Mouse (Mus musculus): ENCODE data around the gene Rnf149. TPM values are rescaled to one million over a fixed set of nuclear protein-coding genes. Genes with fewer than 3 reads are reported as not detected.

Rnf149 gene
- 21.0 and 22.0 TPM in 2 replicates for polyA plus RNA-seq (2016; fragmentation: Nextera tagmentation; extraction: Ambion mirVana)

DNA sequence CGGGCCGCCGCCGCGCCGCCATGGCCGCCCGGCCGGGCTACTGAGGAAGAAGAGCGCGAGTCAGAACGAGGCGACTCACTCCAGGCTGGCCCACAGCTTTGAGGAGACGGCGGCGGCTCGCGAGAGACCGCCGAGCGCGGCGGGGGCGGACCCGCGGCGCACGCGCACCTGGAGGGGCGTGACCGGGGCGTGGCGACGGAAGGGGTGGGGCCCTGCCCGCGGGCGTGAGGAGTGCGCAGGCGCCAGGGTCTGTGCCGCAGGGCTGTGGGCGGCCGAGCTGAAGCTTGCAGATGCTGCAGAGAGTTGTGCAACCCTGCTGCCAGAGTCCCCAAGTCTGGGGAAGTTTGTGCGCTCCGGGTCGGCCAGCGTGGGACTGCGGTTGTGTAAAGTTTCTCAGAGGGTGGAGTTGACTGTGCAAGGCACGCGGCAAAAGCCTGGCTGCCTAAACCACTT is at the start of gene Rnf149:
Gene Rnf149 (minus strand): TSS at position 153 of the 453 bp plus-strand sequence.
- no peaks in the 10 kb centered on the region for H3K27me3 ChIP-seq (replicated peaks)
- peak within 1 kb of the TSS; percentile 75 for H3K4me2 ChIP-seq
- H3K27ac ChIP-seq (ENCODE audit: poor library complexity, severe bottlenecking) = peak within 1 kb of the TSS; percentile 96
- peak within 1 kb of the TSS; percentile 89 for H3K9ac ChIP-seq
- no peaks in the 10 kb centered on the region for H3K36me3 ChIP-seq
- WGBS = under 1% methylated on average over 49 of the region's 49 CpGs
- H3K4me3 ChIP-seq = peak within 1 kb of the TSS; percentile 88
- H3K9me3 ChIP-seq (replicated peaks) = no peaks in the 10 kb centered on the region
- peaks cover 17% of the 10 kb centered on the region for H3K4me1 ChIP-seq (replicated peaks)
- ATAC-seq (ENCODE audit: insufficient number of reproducible peaks, low FRiP score) = peak; percentile 97

DNA sequence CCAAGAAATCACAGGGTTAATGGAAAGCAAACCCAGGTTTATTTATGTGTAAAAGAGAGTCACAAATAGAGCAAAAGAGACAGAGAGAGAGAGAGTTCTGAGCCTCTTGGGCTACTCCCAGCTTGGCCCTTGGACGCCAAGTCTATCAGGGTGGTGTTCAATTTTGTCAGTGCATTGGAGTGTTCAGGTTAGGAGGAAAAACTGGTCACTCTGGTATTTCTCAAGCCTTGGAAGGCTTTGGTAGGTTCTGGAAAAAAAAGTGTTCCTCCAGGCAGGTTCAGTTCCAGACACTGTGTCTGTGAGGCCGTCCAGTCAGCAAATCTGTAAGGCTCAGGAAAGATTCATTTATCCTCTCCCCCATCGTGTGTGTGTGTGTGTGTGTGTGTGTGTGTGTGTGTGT is 48.3 kb upstream of the Rnf149 start:
- no peak overlapping the region for H3K4me2 ChIP-seq
- no peak for ATAC-seq (ENCODE audit: insufficient number of reproducible peaks, low FRiP score)
- H3K36me3 ChIP-seq = no peaks in the 10 kb centered on the region
- H3K9ac ChIP-seq = no peak overlapping the region
- peaks cover 2% of the 10 kb centered on the region; the same call in 1 of the 2 replicates for H3K27me3 ChIP-seq (replicated peaks)
- H3K9me3 ChIP-seq (replicated peaks) = no peaks in the 10 kb centered on the region
- no peak overlapping the region for H3K4me3 ChIP-seq
- WGBS = 63% methylated on average over 3 of the region's 3 CpGs
- no peak overlapping the region for H3K27ac ChIP-seq (ENCODE audit: poor library complexity, severe bottlenecking)
- H3K4me1 ChIP-seq (replicated peaks) = no peaks in the 10 kb centered on the region

GRCm38 (mm10) chr1:39623729-39624128 is 46.5 kb upstream of the Rnf149 start:
- H3K9me3 ChIP-seq (replicated peaks) = no peaks in the 10 kb centered on the region
- H3K4me1 ChIP-seq (replicated peaks) = no peaks in the 10 kb centered on the region
- H3K9ac ChIP-seq = no peak overlapping the region
- WGBS = 48% methylated on average over 1 of the region's 1 CpGs
- no peak overlapping the region for H3K27ac ChIP-seq (ENCODE audit: poor library complexity, severe bottlenecking)
- ATAC-seq (ENCODE audit: insufficient number of reproducible peaks, low FRiP score) = no peak
- 0 out of 2 replicates have a peak, but pooled peaks cover 2% of the 10 kb centered on the region for H3K27me3 ChIP-seq (replicated peaks)
- no peak overlapping the region for H3K4me3 ChIP-seq
- no peaks in the 10 kb centered on the region for H3K36me3 ChIP-seq
- H3K4me2 ChIP-seq = no peak overlapping the region

- H3K9ac ChIP-seq = no peak overlapping the region
- H3K27me3 ChIP-seq (replicated peaks) = 0 out of 2 replicates have a peak, but pooled peaks cover 2% of the 10 kb centered on the region
- no peak overlapping the region for H3K4me2 ChIP-seq
- no peaks in the 10 kb centered on the region for H3K9me3 ChIP-seq (replicated peaks)
- H3K36me3 ChIP-seq = no peaks in the 10 kb centered on the region
- H3K27ac ChIP-seq (ENCODE audit: poor library complexity, severe bottlenecking) = no peak overlapping the region
- no peaks in the 10 kb centered on the region for H3K4me1 ChIP-seq (replicated peaks)
- H3K4me3 ChIP-seq = no peak overlapping the region
- WGBS = 83% methylated on average over 5 of the region's 5 CpGs
- no peak for ATAC-seq (ENCODE audit: insufficient number of reproducible peaks, low FRiP score)
Measured at GRCm38 (mm10) chr1:39623106-39623505, 45.9 kb upstream of the Rnf149 start.

- Histone ChIP-seq H3K9me3 (replicated peaks) (no peaks in the 10 kb centered on the region), H3K27me3 (replicated peaks) (no peaks in the 10 kb centered on the region), H3K36me3 (no peaks in the 10 kb centered on the region), H3K4me3 (no peak overlapping the region), H3K27ac (ENCODE audit: poor library complexity, severe bottlenecking) (no peak overlapping the region), H3K9ac (no peak overlapping the region), H3K4me1 (replicated peaks) (peaks cover 5% of the 10 kb centered on the region), H3K4me2 (no peak overlapping the region)
- ATAC-seq (ENCODE audit: insufficient number of reproducible peaks, low FRiP score) = no peak
- WGBS = 55% methylated on average over 8 of the region's 8 CpGs
Measured at GRCm38 (mm10) chr1:39618524-39618923, 41.3 kb upstream of the Rnf149 start.

DNA sequence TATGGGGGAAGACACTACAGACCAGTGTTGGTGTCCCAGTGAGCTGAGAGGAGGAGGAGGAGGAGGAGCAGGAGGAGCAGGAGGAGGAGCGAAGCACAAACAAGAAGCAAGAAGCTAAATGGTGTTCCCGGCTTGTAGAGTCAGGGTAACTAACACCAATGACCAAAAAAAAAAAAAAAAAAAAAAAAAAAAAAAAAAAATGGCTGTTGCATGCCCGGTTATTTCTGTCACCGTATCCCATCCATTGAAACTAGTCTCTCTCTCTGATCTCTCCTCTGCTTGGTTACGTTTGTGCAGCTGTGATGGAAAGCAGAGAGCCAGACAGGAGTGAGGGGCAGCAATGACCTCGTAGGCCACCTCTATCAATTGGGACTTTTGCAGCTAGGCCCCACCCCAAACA is 38.3 kb upstream of the Rnf149 start:
- Histone ChIP-seq H3K4me3 (no peak overlapping the region), H3K9me3 (replicated peaks) (no peaks in the 10 kb centered on the region), H3K4me1 (replicated peaks) (peaks cover 5% of the 10 kb centered on the region), H3K4me2 (no peak overlapping the region), H3K36me3 (no peaks in the 10 kb centered on the region), H3K27me3 (replicated peaks) (no peaks in the 10 kb centered on the region), H3K27ac (ENCODE audit: poor library complexity, severe bottlenecking) (no peak overlapping the region), H3K9ac (no peak overlapping the region)
- ATAC-seq (ENCODE audit: insufficient number of reproducible peaks, low FRiP score) = no peak
- WGBS = 65% methylated on average over 6 of the region's 6 CpGs

DNA sequence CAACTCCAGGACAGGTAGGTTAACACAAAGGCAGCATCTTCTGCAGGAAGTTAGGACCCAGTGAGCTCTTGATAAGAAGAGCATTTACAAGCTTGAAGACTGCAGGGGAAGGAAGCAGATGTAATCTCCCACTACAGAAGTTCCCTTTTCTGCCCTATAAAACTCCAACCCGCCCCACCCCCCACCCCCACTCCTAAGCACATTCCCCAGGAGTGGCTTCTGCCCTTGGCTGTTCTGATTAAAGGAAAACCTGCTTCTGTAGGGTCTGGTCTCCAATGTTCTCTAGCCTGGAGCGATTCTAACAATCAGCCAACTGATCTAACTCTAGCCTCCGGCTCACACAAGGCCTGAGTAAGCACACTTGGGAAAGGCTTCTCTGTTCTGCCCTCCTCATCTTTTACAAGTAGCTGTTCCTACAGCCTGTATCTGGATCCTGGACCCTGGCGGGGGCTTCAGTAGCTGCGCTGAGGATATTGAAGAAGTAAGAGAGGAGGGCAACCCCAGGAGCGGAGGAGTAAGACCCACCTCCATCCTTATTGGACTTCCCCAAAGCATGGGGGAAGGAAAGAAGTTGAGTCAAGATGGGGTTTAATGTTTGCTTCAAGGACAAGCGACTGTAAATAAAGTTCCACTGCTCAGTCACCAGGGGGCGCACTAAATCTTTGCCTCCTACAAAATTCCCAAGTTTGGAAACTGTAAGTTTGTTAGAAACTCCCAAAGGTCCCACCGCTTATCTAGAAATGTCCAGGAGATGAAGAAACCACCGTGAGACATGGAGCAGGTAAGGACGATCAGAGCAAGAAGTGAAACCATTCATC is 37.5 kb upstream of the Rnf149 start:
- Histone ChIP-seq H3K4me1 (replicated peaks) (peaks cover 5% of the 10 kb centered on the region), H3K36me3 (no peaks in the 10 kb centered on the region), H3K9me3 (replicated peaks) (no peaks in the 10 kb centered on the region), H3K27me3 (replicated peaks) (no peaks in the 10 kb centered on the region), H3K4me2 (peak overlapping the region; percentile 39), H3K27ac (ENCODE audit: poor library complexity, severe bottlenecking) (no peak overlapping the region), H3K4me3 (no peak overlapping the region), H3K9ac (no peak overlapping the region)
- 19% methylated on average over 11 of the region's 11 CpGs for WGBS
- ATAC-seq (ENCODE audit: insufficient number of reproducible peaks, low FRiP score) = no peak

DNA sequence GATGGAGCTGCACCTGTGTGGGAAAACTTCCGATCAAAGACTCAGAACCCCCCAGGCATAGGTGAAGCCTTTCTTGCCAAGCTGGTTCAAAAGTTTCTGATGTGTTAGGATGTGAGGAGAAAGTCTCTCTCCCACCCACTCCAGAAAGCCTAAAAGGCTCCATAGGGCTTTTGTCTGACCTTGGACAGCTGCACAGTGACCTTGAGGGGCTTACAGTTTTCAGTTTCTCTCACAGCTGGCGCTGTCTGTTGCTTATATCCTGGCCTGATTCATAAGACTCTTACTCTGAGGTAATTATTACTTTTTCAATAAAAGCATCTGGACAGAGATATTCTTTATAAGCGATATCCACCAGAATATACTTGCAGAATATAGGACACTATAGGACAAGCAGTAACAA is 35.9 kb upstream of the Rnf149 start:
- H3K36me3 ChIP-seq = no peaks in the 10 kb centered on the region

DNA sequence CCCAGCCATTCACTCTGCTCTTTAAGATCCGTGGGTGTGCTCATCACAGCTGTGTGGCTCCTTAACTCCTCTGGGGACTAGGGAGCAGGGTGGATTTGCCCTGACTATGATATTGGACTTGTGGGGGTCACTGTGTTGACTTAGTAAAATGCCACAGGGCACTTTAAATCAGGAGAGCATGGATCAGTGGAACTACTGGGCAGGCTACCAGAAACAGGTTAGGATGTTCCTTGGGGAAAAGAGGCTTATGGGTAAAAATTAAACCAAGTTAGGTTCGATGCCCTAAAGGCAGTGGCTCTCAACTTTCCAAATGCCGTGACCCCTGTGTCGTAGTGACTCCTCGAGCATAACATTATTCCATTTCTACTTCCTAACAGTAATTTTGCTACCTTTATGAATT is 35.3 kb upstream of the Rnf149 start:
- no peaks in the 10 kb centered on the region for H3K9me3 ChIP-seq (replicated peaks)

More for the DNA sequence above, 35.9 kb upstream of the Rnf149 start:
- 93% methylated on average over 3 of the region's 3 CpGs for WGBS
- no peak overlapping the region for H3K4me3 ChIP-seq
- no peaks in the 10 kb centered on the region for H3K27me3 ChIP-seq (replicated peaks)
- no peak overlapping the region for H3K9ac ChIP-seq
- peaks cover 14% of the 10 kb centered on the region for H3K4me1 ChIP-seq (replicated peaks)
- no peak for ATAC-seq (ENCODE audit: insufficient number of reproducible peaks, low FRiP score)
- no peaks in the 10 kb centered on the region for H3K9me3 ChIP-seq (replicated peaks)
- H3K4me2 ChIP-seq = no peak overlapping the region
- no peak overlapping the region for H3K27ac ChIP-seq (ENCODE audit: poor library complexity, severe bottlenecking)

GRCm38 (mm10) chr1:39608534-39608933 is 31.3 kb upstream of the Rnf149 start:
- no peak overlapping the region for H3K4me3 ChIP-seq
- 48% methylated on average over 8 of the region's 8 CpGs for WGBS
- H3K4me1 ChIP-seq (replicated peaks) = peaks cover 26% of the 10 kb centered on the region
- H3K36me3 ChIP-seq = no peaks in the 10 kb centered on the region
- H3K9me3 ChIP-seq (replicated peaks) = no peaks in the 10 kb centered on the region
- no peak overlapping the region for H3K27ac ChIP-seq (ENCODE audit: poor library complexity, severe bottlenecking)
- no peak overlapping the region for H3K4me2 ChIP-seq
- no peaks in the 10 kb centered on the region for H3K27me3 ChIP-seq (replicated peaks)
- no peak for ATAC-seq (ENCODE audit: insufficient number of reproducible peaks, low FRiP score)
- no peak overlapping the region for H3K9ac ChIP-seq

More for the DNA sequence above, 35.3 kb upstream of the Rnf149 start:
- no peaks in the 10 kb centered on the region for H3K36me3 ChIP-seq
- H3K27me3 ChIP-seq (replicated peaks) = no peaks in the 10 kb centered on the region
- ATAC-seq (ENCODE audit: insufficient number of reproducible peaks, low FRiP score) = no peak
- H3K9ac ChIP-seq = no peak overlapping the region
- no peak overlapping the region for H3K4me2 ChIP-seq
- WGBS = 76% methylated on average over 5 of the region's 5 CpGs
- no peak overlapping the region for H3K4me3 ChIP-seq
- H3K27ac ChIP-seq (ENCODE audit: poor library complexity, severe bottlenecking) = no peak overlapping the region
- peaks cover 14% of the 10 kb centered on the region for H3K4me1 ChIP-seq (replicated peaks)

DNA sequence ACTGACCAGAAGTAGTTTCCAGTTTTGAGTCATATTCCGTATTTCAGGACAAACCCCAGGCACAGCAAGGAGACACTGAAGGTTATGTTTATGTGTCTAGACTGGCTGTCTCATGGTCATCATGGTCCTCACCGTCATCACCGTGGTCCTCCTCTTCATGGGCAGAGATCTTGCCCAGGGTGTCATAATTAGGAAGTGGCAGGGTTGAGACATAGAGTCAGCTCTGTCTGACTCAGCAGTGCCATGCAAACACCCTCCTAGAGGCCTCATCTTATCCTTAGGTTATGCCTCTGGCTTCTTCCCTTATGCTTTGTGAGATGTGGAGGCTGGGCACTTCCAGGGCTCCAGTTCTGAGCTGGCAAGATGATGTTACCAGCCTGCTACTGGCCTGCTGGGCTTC is 25.3 kb upstream of the Rnf149 start:
- H3K4me3 ChIP-seq = no peak overlapping the region
- no peaks in the 10 kb centered on the region for H3K27me3 ChIP-seq (replicated peaks)
- peaks cover 18% of the 10 kb centered on the region for H3K4me1 ChIP-seq (replicated peaks)
- H3K9me3 ChIP-seq (replicated peaks) = peaks cover 5% of the 10 kb centered on the region; the same call in 1 of the 2 replicates
- no peak overlapping the region for H3K27ac ChIP-seq (ENCODE audit: poor library complexity, severe bottlenecking)
- no peak overlapping the region for H3K9ac ChIP-seq
- H3K36me3 ChIP-seq = no peaks in the 10 kb centered on the region
- H3K4me2 ChIP-seq = no peak overlapping the region
- no peak for ATAC-seq (ENCODE audit: insufficient number of reproducible peaks, low FRiP score)
- 86% methylated on average over 3 of the region's 3 CpGs for WGBS

All from heart, embryonic 12.5 days (tissue).